Mouse (Mus musculus) forebrain, embryonic 15.5 days (tissue): Measurements from ENCODE around the gene Tspan13. TPM values are rescaled to one million over a fixed set of nuclear protein-coding genes. Genes with fewer than 3 reads are reported as not detected.

Experiments used
- ATAC-seq: fragments of 200-750 bp; cut with Nextera tagmentation; replicated peaks from 2 replicates; pipeline ENCODE4 v1.8.0; 2017; ENCODE audit warnings: mild to moderate bottlenecking, moderate TSS enrichment, moderate library complexity
- H3K27ac ChIP-seq: fragments of 300-500 bp; sonication (generic); replicated peaks from 2 replicates; pipeline ENCODE4 v1.5.1; 2015; ENCODE audit warnings: mild to moderate bottlenecking, inconsistent platforms
- H3K27me3 ChIP-seq: fragments of 300-500 bp; sonication (generic); 2 replicates; pipeline ENCODE4 v1.6.1; 2015; ENCODE audit warnings: inconsistent platforms
- H3K36me3 ChIP-seq: fragments of 300-500 bp; sonication (generic); 2 replicates; pipeline ENCODE4 v1.6.1; 2015; ENCODE audit warnings: mild to moderate bottlenecking, inconsistent platforms
- H3K4me1 ChIP-seq: fragments of 300-500 bp; sonication (generic); 2 replicates; pipeline ENCODE4 v1.6.1; 2015; ENCODE audit warnings: inconsistent platforms
- H3K4me2 ChIP-seq: fragments of 300-500 bp; sonication (generic); replicated peaks from 2 replicates; pipeline ENCODE4 v1.6.1; 2015; ENCODE audit warnings: mild to moderate bottlenecking, inconsistent platforms
- H3K4me3 ChIP-seq: fragments of 300-500 bp; sonication (generic); 2 replicates; pipeline ENCODE4 v1.5.1; 2015; ENCODE audit warnings: mild to moderate bottlenecking, inconsistent platforms
- H3K9ac ChIP-seq: fragments of 300-500 bp; sonication (generic); replicated peaks from 2 replicates; pipeline ENCODE4 v1.6.1; 2015; ENCODE audit warnings: mild to moderate bottlenecking, inconsistent platforms
- H3K9me3 ChIP-seq: fragments of 300-500 bp; sonication (generic); 2 replicates; pipeline ENCODE4 v1.6.1; 2016; ENCODE audit warnings: inconsistent platforms
- whole genome bisulfite sequencing: fragments of 180-500 bp; shearing (Covaris S2); methylation state at CpG from one replicate; pipeline ENCODE4 v1.1.7; 2015; ENCODE audit warnings: mixed read lengths; 5-methylcytosine and 5-hydroxymethylcytosine counted together
- polyA plus RNA-seq: library from polyadenylated mRNA; unstranded; fragments of >200 nt; fragmentation: Nextera tagmentation; extraction: Ambion mirVana; gene quantifications from 2 replicates; pipeline ENCODE4 v1.2.1, GENCODE M21; 2015

Tspan13 gene
- 308 and 312 TPM in 2 replicates for polyA plus RNA-seq

GRCm38 (mm10) chr12:36042348-36042778 lies at the start of gene Tspan13:
Tspan13 (minus strand) TSS chr12:36042500.
- Histone ChIP-seq H3K4me1 (peaks cover 25% of the 10 kb centered on the region), H3K9ac (peak within 1 kb of the TSS; percentile 99), H3K36me3 (no peaks in the 10 kb centered on the region), H3K4me2 (peak within 1 kb of the TSS; percentile 59), H3K27ac (peak within 1 kb of the TSS; percentile 93), H3K9me3 (no peaks in the 10 kb centered on the region), H3K27me3 (no peaks in the 10 kb centered on the region), H3K4me3 (peak within 1 kb of the TSS; percentile 97)
- under 1% methylated on average over 35 of the region's 35 CpGs for WGBS
- ATAC-seq: peak; percentile 99

DNA sequence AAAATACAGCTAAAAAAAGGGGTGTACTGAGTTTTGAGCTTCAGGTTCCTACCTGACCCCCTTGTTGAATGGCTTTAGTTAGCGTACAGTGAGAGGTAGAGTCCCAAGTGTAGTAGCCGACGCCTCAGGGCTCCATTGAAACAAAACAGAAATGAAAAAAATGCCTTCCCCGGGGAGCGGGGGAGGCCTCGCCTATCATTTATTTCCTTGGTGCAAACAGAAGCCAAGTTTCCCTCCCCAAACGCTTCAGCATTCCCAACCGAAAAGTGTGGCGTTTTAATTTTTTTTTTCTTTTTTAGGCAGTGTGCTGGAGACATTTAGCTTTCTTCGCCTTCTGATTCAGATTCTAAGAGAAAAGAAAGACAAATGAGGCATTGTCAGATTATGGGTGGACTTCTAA lies 49.7 kb upstream of the Tspan13 start:
- H3K4me2 ChIP-seq: no peak overlapping the region
- H3K9me3 ChIP-seq: no peaks in the 10 kb centered on the region
- H3K4me3 ChIP-seq: no peak overlapping the region
- no peak overlapping the region for H3K9ac ChIP-seq
- peaks cover 6% of the 10 kb centered on the region; the same call in 1 of the 2 replicates for H3K4me1 ChIP-seq
- peaks cover 31% of the 10 kb centered on the region for H3K36me3 ChIP-seq
- H3K27ac ChIP-seq: no peak overlapping the region
- 95% methylated on average over 10 of the region's 10 CpGs for WGBS
- no peaks in the 10 kb centered on the region for H3K27me3 ChIP-seq
- ATAC-seq: no peak

DNA sequence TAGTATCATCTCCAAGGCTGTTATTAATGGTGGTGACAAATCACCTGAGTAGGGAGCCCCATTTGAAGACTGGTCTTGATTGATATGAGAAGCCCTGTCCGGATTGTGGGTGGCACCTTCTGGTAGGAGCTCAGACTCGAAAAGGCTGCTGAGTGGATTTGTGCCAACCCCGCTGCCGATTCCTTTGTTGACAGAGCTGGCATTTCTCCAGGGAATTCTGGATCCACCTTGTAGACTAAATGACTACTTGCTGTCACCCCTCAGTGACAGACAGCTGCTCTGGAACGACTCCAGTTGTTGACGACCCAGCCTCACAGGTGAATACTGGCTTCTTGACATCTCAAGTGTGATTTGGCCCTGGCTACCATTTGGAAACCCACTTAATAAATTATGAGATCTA lies 46.9 kb upstream of the Tspan13 start:
- no peak overlapping the region for H3K27ac ChIP-seq
- 32% methylated on average over 6 of the region's 6 CpGs for WGBS
- no peak overlapping the region for H3K4me3 ChIP-seq
- no peak overlapping the region for H3K9ac ChIP-seq
- H3K4me1 ChIP-seq: peaks cover 6% of the 10 kb centered on the region; the same call in 1 of the 2 replicates
- no peaks in the 10 kb centered on the region for H3K27me3 ChIP-seq
- no peak overlapping the region for H3K4me2 ChIP-seq
- no peaks in the 10 kb centered on the region for H3K9me3 ChIP-seq
- no peak for ATAC-seq
- peaks cover 25% of the 10 kb centered on the region for H3K36me3 ChIP-seq

- 97% methylated on average over 1 of the region's 1 CpGs for WGBS
- H3K27me3 ChIP-seq: no peaks in the 10 kb centered on the region
- no peak for ATAC-seq
Observed at GRCm38 (mm10) chr12:36088804-36089203, 46.5 kb upstream of the Tspan13 start.

DNA sequence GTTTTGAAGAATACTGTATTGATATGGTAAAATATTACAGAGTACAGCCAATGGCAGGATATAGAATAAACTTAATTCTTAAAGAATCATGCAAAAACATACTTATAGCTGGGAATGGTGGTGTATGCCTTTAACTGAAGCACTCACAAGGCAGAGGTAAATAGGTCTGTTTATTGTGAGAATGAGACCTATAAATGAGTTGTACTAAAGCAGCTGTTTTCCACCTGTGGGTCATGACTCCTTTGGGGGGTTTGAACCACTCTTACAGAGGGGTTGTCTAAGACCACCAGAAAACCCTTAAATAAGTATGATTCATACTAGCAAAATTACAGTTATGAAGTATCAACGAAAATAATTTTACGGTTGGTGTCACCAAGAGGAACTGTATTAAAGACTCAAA lies 43.1 kb upstream of the Tspan13 start:
- H3K4me2 ChIP-seq: no peak overlapping the region
- H3K9me3 ChIP-seq: no peaks in the 10 kb centered on the region
- no peak overlapping the region for H3K4me3 ChIP-seq
- 94% methylated on average over 2 of the region's 2 CpGs for WGBS
- no peaks in the 10 kb centered on the region for H3K27me3 ChIP-seq
- H3K27ac ChIP-seq: no peak overlapping the region
- peaks cover 6% of the 10 kb centered on the region; the same call in 1 of the 2 replicates for H3K4me1 ChIP-seq
- no peak overlapping the region for H3K9ac ChIP-seq
- H3K36me3 ChIP-seq: peaks cover 1% of the 10 kb centered on the region; the same call in 1 of the 2 replicates
- no peak for ATAC-seq

More at GRCm38 (mm10) chr12:36088804-36089203, 46.5 kb upstream of the Tspan13 start:
- Histone ChIP-seq H3K4me1 (peaks cover 6% of the 10 kb centered on the region; the same call in 1 of the 2 replicates), H3K36me3 (peaks cover 22% of the 10 kb centered on the region), H3K9me3 (no peaks in the 10 kb centered on the region), H3K27ac (no peak overlapping the region), H3K4me3 (no peak overlapping the region), H3K4me2 (no peak overlapping the region), H3K9ac (no peak overlapping the region)

GRCm38 (mm10) chr12:36078101-36078899 lies 36.0 kb upstream of the Tspan13 start:
- ATAC-seq: no peak
- H3K4me3 ChIP-seq: no peak overlapping the region
- H3K27ac ChIP-seq: no peak overlapping the region
- no peak overlapping the region for H3K4me2 ChIP-seq
- no peaks in the 10 kb centered on the region for H3K36me3 ChIP-seq
- H3K9ac ChIP-seq: no peak overlapping the region
- WGBS: 78% methylated on average over 4 of the region's 4 CpGs
- H3K27me3 ChIP-seq: no peaks in the 10 kb centered on the region
- H3K4me1 ChIP-seq: no peaks in the 10 kb centered on the region
- no peaks in the 10 kb centered on the region for H3K9me3 ChIP-seq

DNA sequence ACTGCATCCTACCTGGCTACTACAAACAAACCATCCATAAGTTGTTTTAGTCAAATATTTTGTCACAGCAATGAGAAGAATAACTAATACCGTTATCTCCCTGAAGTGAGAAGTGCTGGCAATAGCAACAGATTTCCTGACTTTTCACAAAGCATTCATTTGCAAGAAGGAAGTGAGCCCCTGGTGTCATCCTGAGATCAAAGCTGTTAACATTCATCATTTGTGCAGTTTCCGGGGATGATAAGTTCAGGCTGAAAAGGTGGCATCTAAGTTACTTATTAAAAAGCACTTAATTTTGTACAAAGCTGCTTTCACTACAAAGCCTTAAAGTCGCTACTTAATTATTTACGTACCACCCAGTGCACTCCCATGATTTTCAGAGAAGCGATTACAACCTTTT lies 30.6 kb upstream of the Tspan13 start:
- no peaks in the 10 kb centered on the region for H3K36me3 ChIP-seq
- no peaks in the 10 kb centered on the region for H3K4me1 ChIP-seq
- no peak overlapping the region for H3K4me3 ChIP-seq
- 9% methylated on average over 5 of the region's 5 CpGs for WGBS
- H3K9ac ChIP-seq: no peak overlapping the region
- ATAC-seq: no peak
- H3K4me2 ChIP-seq: no peak overlapping the region
- H3K9me3 ChIP-seq: no peaks in the 10 kb centered on the region
- H3K27me3 ChIP-seq: no peaks in the 10 kb centered on the region
- H3K27ac ChIP-seq: no peak overlapping the region

GRCm38 (mm10) chr12:36070231-36070630 lies 27.9 kb upstream of the Tspan13 start:
- Histone ChIP-seq H3K36me3 (no peaks in the 10 kb centered on the region), H3K27ac (no peak overlapping the region), H3K9ac (no peak overlapping the region), H3K4me2 (no peak overlapping the region), H3K4me3 (no peak overlapping the region), H3K9me3 (no peaks in the 10 kb centered on the region), H3K4me1 (no peaks in the 10 kb centered on the region), H3K27me3 (no peaks in the 10 kb centered on the region)
- ATAC-seq: no peak
- WGBS: 93% methylated on average over 4 of the region's 4 CpGs

GRCm38 (mm10) chr12:36067538-36067937 lies 25.2 kb upstream of the Tspan13 start:
- H3K9ac ChIP-seq: no peak overlapping the region
- no peaks in the 10 kb centered on the region for H3K27me3 ChIP-seq
- H3K4me2 ChIP-seq: no peak overlapping the region
- 97% methylated on average over 2 of the region's 2 CpGs for WGBS
- H3K36me3 ChIP-seq: no peaks in the 10 kb centered on the region
- H3K4me1 ChIP-seq: no peaks in the 10 kb centered on the region
- H3K9me3 ChIP-seq: no peaks in the 10 kb centered on the region
- no peak overlapping the region for H3K4me3 ChIP-seq
- ATAC-seq: no peak
- no peak overlapping the region for H3K27ac ChIP-seq

DNA sequence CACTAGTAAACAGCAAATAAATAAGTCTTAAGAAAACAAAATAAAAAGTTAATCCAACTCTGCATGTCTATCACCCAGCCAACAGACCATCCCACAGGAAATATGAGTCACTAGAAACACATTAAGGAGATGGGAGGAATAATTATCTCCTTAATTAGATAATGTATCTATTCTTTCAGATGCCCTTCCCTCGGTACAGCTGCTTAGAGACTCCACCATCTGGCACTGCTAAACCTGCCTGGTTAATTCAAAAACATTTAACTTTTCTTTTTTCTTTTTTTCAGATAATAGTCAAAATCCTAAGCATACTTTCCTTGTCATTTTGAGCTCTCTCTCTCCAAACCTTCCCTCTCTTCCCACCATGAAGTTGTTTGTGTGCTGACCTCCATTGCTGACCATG lies 23.6 kb upstream of the Tspan13 start:
- 46% methylated on average over 1 of the region's 1 CpGs for WGBS
- H3K9me3 ChIP-seq: no peaks in the 10 kb centered on the region

DNA sequence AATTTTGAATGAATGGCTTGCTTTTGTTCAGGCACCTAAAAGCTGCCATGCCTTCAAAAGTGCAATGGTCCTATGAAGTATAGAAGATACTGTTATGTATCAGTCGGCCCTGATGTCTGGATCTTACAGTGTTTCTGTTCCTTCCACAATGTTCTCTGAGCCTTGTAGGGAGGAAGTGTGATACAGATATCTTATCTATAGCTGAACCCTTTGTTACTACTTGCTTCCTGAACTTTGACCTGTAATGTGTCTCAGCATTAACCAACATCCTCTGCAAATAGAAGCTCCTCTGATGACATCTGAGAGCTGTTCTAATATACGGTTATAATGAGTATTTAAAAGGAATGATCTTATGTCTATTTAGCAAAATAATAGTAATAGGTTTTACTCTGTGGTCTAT lies 15.4 kb upstream of the Tspan13 start:
- no peaks in the 10 kb centered on the region for H3K9me3 ChIP-seq
- no peak for ATAC-seq
- 99% methylated on average over 2 of the region's 2 CpGs for WGBS

More for the DNA sequence above, 23.6 kb upstream of the Tspan13 start:
- Histone ChIP-seq H3K36me3 (no peaks in the 10 kb centered on the region), H3K27ac (no peak overlapping the region), H3K4me1 (no peaks in the 10 kb centered on the region), H3K4me2 (no peak overlapping the region), H3K4me3 (no peak overlapping the region), H3K27me3 (no peaks in the 10 kb centered on the region), H3K9ac (no peak overlapping the region)
- ATAC-seq: no peak

DNA sequence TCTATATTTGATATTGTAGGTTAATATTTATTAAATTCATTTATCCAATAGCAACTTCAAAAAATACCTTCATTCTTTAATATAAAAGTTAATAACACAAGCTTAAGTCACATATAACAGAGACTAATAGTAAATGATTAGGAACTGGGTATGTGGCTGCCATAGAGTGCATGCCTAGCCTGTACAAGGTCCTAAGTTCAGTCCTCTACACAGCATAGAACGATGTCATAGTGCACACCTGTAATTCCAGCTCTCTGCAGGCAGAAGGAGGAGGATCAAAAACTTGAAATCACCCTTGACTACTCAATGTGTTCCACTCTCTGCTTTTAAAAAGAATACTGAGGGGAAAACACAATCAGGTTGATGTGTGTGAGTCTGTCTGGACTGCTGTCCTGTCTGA lies 8.0 kb upstream of the Tspan13 start:
- Histone ChIP-seq H3K4me2 (no peak overlapping the region), H3K4me1 (no peaks in the 10 kb centered on the region), H3K4me3 (no peak overlapping the region), H3K27ac (no peak overlapping the region), H3K27me3 (no peaks in the 10 kb centered on the region), H3K9me3 (no peaks in the 10 kb centered on the region), H3K36me3 (no peaks in the 10 kb centered on the region), H3K9ac (no peak overlapping the region)
- WGBS: 82% methylated on average over 1 of the region's 1 CpGs
- no peak for ATAC-seq

More for the DNA sequence above, 15.4 kb upstream of the Tspan13 start:
- Histone ChIP-seq H3K4me1 (no peaks in the 10 kb centered on the region), H3K4me2 (no peak overlapping the region), H3K4me3 (no peak overlapping the region), H3K27ac (no peak overlapping the region), H3K27me3 (no peaks in the 10 kb centered on the region), H3K9ac (no peak overlapping the region), H3K36me3 (no peaks in the 10 kb centered on the region)
